Mouse (Mus musculus) E14TG2a.4 (cell line): ENCODE results near the gene Igsf8.
A peak's percentile ranks its signal among the peaks of the same experiment; 100 is the strongest.

ENCODE experiments used
- CTCF ChIP-seq: conservative IDR thresholded peaks from 2 replicates; pipeline ENCODE4 v1.5.1; 2014; ENCODE audit warnings: low read length
- NANOG ChIP-seq: IDR thresholded peaks from 2 replicates; pipeline ENCODE4 v1.6.1; 2014; ENCODE audit warnings: borderline replicate concordance, low read length, mixed read lengths
- POU5F1 ChIP-seq: IDR thresholded peaks from 2 replicates; pipeline ENCODE4 v1.6.1; 2014; ENCODE audit warnings: low read length, borderline replicate concordance

DNA sequence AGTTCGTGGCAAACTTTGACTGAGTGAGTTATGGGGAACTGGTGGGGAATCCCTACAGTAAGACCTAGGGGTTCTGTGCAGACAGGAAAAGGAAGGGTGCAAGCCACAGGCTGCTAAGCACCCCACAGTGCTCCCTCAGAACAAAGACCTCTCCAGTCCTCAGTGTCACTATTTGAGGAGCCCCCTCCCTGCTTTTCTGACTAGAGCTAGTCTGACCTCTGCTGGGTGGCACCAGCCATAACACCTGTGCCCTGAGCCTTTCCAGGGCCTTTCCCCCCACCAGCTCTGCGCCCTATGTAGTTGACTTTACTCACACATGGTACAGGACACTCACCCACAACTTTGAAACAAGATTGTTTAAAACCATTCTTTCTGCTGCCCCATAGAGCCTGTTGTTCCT is 13.8 kb upstream of the Igsf8 start:
- TF ChIP-seq CTCF (peak; percentile 69), POU5F1 (no peak), NANOG (no peak)
